Mouse (Mus musculus) CH12.LX (cell line): ENCODE measurements around the gene Agbl2. TPM values are rescaled to one million over a fixed set of nuclear protein-coding genes. Genes with fewer than 3 reads are reported as not detected.

Experiments used
- DNase-seq: peaks from one replicate; pipeline ENCODE4 v3.0.0-alpha.2; 2013; ENCODE audit errors: extremely low read depth
- H3K27ac ChIP-seq: 2 replicates; pipeline ENCODE4 v1.5.1; 2012; ENCODE audit warnings: low read depth, mild to moderate bottlenecking, control low read depth, moderate library complexity; ENCODE audit not compliant: insufficient read depth
- H3K27me3 ChIP-seq: replicated peaks from 2 replicates; pipeline ENCODE3; 2012; ENCODE audit warnings: inconsistent platforms
- H3K36me3 ChIP-seq, 2 experiments: replicated peaks in 1 of 2; 2 replicates each; pipeline versions ENCODE3 to v1.6.1; 2012; ENCODE audit warnings: inconsistent platforms in 1 of 2, low read length in 1 of 2, mild to moderate bottlenecking in 1 of 2, mixed read lengths in 1 of 2, moderate library complexity in 1 of 2; ENCODE audit not compliant: control insufficient read depth in 1 of 2, insufficient read depth in 1 of 2
- H3K4me1 ChIP-seq, 2 experiments: 2 replicates each; pipeline ENCODE4 v1.6.1; 2012; ENCODE audit warnings: inconsistent platforms in 1 of 2, moderate library complexity in 1 of 2; ENCODE audit not compliant: insufficient read depth in 2 of 2, control insufficient read depth in 1 of 2
- H3K4me2 ChIP-seq: 2 replicates; pipeline ENCODE4 v1.6.1; 2012; ENCODE audit warnings: low read depth, mild to moderate bottlenecking, control low read depth; ENCODE audit not compliant: poor library complexity, insufficient read depth, severe bottlenecking
- H3K4me3 ChIP-seq, 3 experiments: fragments of 150-350 bp in 1 of 3; sonication (generic) in 1 of 3; replicated peaks in 1 of 3; 2 replicates each; pipeline versions ENCODE3 to v1.5.1; 2011 to 2012; ENCODE audit warnings: low read depth in 2 of 3, low read length in 2 of 3, mild to moderate bottlenecking in 2 of 3, moderate library complexity in 2 of 3, control low read depth in 1 of 3, improper control_type of control experiment in 1 of 3, inconsistent platforms in 1 of 3, mixed read lengths in 1 of 3; ENCODE audit not compliant: poor library complexity in 1 of 3
- H3K79me2 ChIP-seq: replicated peaks from 2 replicates; pipeline ENCODE4 v1.6.1; 2012; ENCODE audit warnings: mild to moderate bottlenecking, moderate library complexity; ENCODE audit not compliant: control insufficient read depth, poor library complexity, insufficient read depth, severe bottlenecking; ENCODE audit errors: extremely low read depth
- H3K9ac ChIP-seq: 2 replicates; pipeline ENCODE4 v1.6.1; 2012; ENCODE audit warnings: low read depth, mild to moderate bottlenecking, control low read depth, moderate library complexity; ENCODE audit not compliant: insufficient read depth
- H3K9me3 ChIP-seq: replicated peaks from 2 replicates; pipeline ENCODE3; 2012; ENCODE audit warnings: low read length, inconsistent platforms, mixed read lengths
- BHLHE40 ChIP-seq: IDR thresholded peaks from 2 replicates; pipeline ENCODE4 v1.6.1; 2011; ENCODE audit warnings: mild to moderate bottlenecking, low read depth, low read length, improper control_type of control experiment
- CHD1 ChIP-seq: IDR thresholded peaks from 2 replicates; pipeline ENCODE4 v1.6.1; 2012; ENCODE audit warnings: low read depth, low read length, improper control_type of control experiment, inconsistent platforms
- CHD2 ChIP-seq: IDR thresholded peaks from 2 replicates; pipeline ENCODE4 v1.6.1; 2011; ENCODE audit warnings: low read length, improper control_type of control experiment
- ELF1 ChIP-seq: IDR thresholded peaks from 2 replicates; pipeline ENCODE4 v1.6.1; 2014; ENCODE audit warnings: low read depth, mild to moderate bottlenecking, inconsistent platforms, low read length, improper control_type of control experiment
- EP300 ChIP-seq: IDR thresholded peaks from 2 replicates; pipeline ENCODE4 v1.6.1; 2011; ENCODE audit warnings: low read length, improper control_type of control experiment
- ETS1 ChIP-seq: conservative IDR thresholded peaks from 2 replicates; pipeline ENCODE4 v1.6.1; 2012; ENCODE audit warnings: low read depth, mild to moderate bottlenecking, inconsistent platforms, low read length, improper control_type of control experiment, moderate library complexity
- HCFC1 ChIP-seq: IDR thresholded peaks from 2 replicates; pipeline ENCODE4 v1.6.1; 2012; ENCODE audit warnings: low read depth, mild to moderate bottlenecking, inconsistent platforms, low read length, improper control_type of control experiment
- IRF4 ChIP-seq: IDR thresholded peaks from 2 replicates; pipeline ENCODE4 v1.6.1; 2014; ENCODE audit warnings: low read depth, mild to moderate bottlenecking, inconsistent platforms, low read length, improper control_type of control experiment
- JUN ChIP-seq: IDR thresholded peaks from 2 replicates; pipeline ENCODE4 v1.6.1; 2011; ENCODE audit warnings: low read depth, mild to moderate bottlenecking, low read length, improper control_type of control experiment, moderate library complexity; ENCODE audit not compliant: insufficient read depth
- JUND ChIP-seq: conservative IDR thresholded peaks from 2 replicates; pipeline ENCODE4 v1.6.1; 2011; ENCODE audit warnings: low read depth, low read length, improper control_type of control experiment
- KAT2A ChIP-seq: IDR thresholded peaks from 2 replicates; pipeline ENCODE4 v1.6.1; 2012; ENCODE audit warnings: low read length, improper control_type of control experiment, inconsistent platforms; ENCODE audit not compliant: insufficient replicate concordance
- MAFK ChIP-seq: IDR thresholded peaks from 2 replicates; pipeline ENCODE4 v1.6.1; 2011; ENCODE audit warnings: low read length, improper control_type of control experiment; ENCODE audit not compliant: insufficient replicate concordance
- MAX ChIP-seq: IDR thresholded peaks from 2 replicates; pipeline ENCODE4 v1.6.1; 2011; ENCODE audit warnings: low read length, improper control_type of control experiment
- MEF2A ChIP-seq: IDR thresholded peaks from 2 replicates; pipeline ENCODE4 v1.6.1; 2014; ENCODE audit warnings: low read depth, mild to moderate bottlenecking, inconsistent platforms, low read length, improper control_type of control experiment, borderline replicate concordance
- MXI1 ChIP-seq: IDR thresholded peaks from 2 replicates; pipeline ENCODE4 v1.6.1; 2011; ENCODE audit warnings: mild to moderate bottlenecking, low read depth, low read length, improper control_type of control experiment
- MYC ChIP-seq: IDR thresholded peaks from 2 replicates; pipeline ENCODE4 v1.6.1; 2011; ENCODE audit warnings: low read depth, mild to moderate bottlenecking, improper control_type of control experiment, low read length
- NELFE ChIP-seq: IDR thresholded peaks from 2 replicates; pipeline ENCODE4 v1.6.1; 2011; ENCODE audit warnings: low read depth, low read length, improper control_type of control experiment
- NRF1 ChIP-seq: IDR thresholded peaks from 2 replicates; pipeline ENCODE4 v1.6.1; 2014; ENCODE audit warnings: low read depth, mild to moderate bottlenecking, inconsistent platforms, low read length, improper control_type of control experiment, moderate library complexity
- RAD21 ChIP-seq: IDR thresholded peaks from 2 replicates; pipeline ENCODE4 v1.6.1; 2011; ENCODE audit warnings: low read depth, mild to moderate bottlenecking, low read length, improper control_type of control experiment, moderate library complexity
- TBP ChIP-seq: conservative IDR thresholded peaks from 2 replicates; pipeline ENCODE4 v1.6.1; 2011; ENCODE audit warnings: low read depth, low read length, improper control_type of control experiment
- UBTF ChIP-seq: IDR thresholded peaks from 2 replicates; pipeline ENCODE4 v1.6.1; 2012; ENCODE audit warnings: low read depth, mild to moderate bottlenecking, inconsistent platforms, low read length, improper control_type of control experiment, moderate library complexity
- USF2 ChIP-seq: conservative IDR thresholded peaks from 2 replicates; pipeline ENCODE4 v1.6.1; 2011; ENCODE audit warnings: low read depth, low read length, improper control_type of control experiment
- ZKSCAN1 ChIP-seq: IDR thresholded peaks from 2 replicates; pipeline ENCODE4 v1.6.1; 2012; ENCODE audit warnings: low read depth, inconsistent platforms, low read length, improper control_type of control experiment, borderline replicate concordance
- dilution Hi-C: fragments of 300-500 bp; cut with MboI; formaldehyde crosslinking; loops from 2 replicates; pipeline ENCODE4 v1.14.3; 2020; ENCODE audit warnings: low sequenced_read_pairs; ENCODE audit not compliant: extremely low pct_unique_long_range_greater_than_20kb, extremely low pct_ligation_motif_present
- in situ Hi-C: fragments of 300-500 bp; cut with MboI; formaldehyde crosslinking; loops from 3 replicates; pipeline ENCODE4 v1.14.3; 2019; ENCODE audit warnings: low sequenced_read_pairs, low pct_ligation_motif_present, low pct_unique_long_range_greater_than_20kb, mixed read lengths
- polyA plus RNA-seq: library from polyadenylated mRNA; unstranded; fragments of >175 nt; gene quantifications from 2 replicates; pipeline ENCODE4 v1.2.1, GENCODE M21; 2012; ENCODE audit warnings: low read depth; ENCODE audit not compliant: insufficient read length
- total RNA-seq, 2 experiments: library from RNA; depleted of rRNA; stranded (reverse); fragments of 300-350 nt in 1 of 2; fragments of >200 nt in 1 of 2; gene quantifications; 2 replicates each; pipeline ENCODE4 v1.2.3; 2012 to 2014

Gene Agbl2
- total and polyA plus RNA-seq, 3 experiments: not detected

- no peak overlapping the region for H3K4me2 ChIP-seq
- dilution Hi-C loops: no loop called here
- H3K9me3 ChIP-seq: peaks cover 12% of the 10 kb centered on the region
Observed at GRCm38 (mm10) chr2:90818710-90819109, 36.2 kb downstream of the Agbl2 start.

GRCm38 (mm10) chr2:90820894-90821293 lies 38.4 kb downstream of the Agbl2 start:
- TF ChIP-seq EP300 (peak; percentile 75), MYC (no peak), USF2 (no peak), MAX (peak; percentile 52; the same call in 1 of the 2 replicates), HCFC1 (0 out of 2 replicates have a peak, but pooled peaks have one; percentile 21), ETS1 (no peak), MEF2A (0 out of 2 replicates have a peak, but pooled peaks have one; percentile 16), JUN (no peak; the same call in 1 of the 2 replicates), KAT2A (no peak), ZKSCAN1 (no peak), CHD2 (peak; percentile 46; the same call in 1 of the 2 replicates), BHLHE40 (peak; percentile 53), IRF4 (peak; percentile 89), ELF1 (peak; percentile 25; the same call in 1 of the 2 replicates), RAD21 (no peak)
- H3K4me3 ChIP-seq: no peak overlapping the region
- peak; percentile 78 for DNase-seq
- in situ Hi-C loops (no loop called here), dilution Hi-C loops (no loop called here)
- H3K9me3 ChIP-seq: peaks cover 12% of the 10 kb centered on the region
- H3K27ac ChIP-seq: peak overlapping the region; percentile 49; the same call in 1 of the 2 replicates
- H3K27me3 ChIP-seq: no peaks in the 10 kb centered on the region
- H3K4me1 ChIP-seq: peaks cover 3 to 6% of the 10 kb centered on the region in 2 experiments
- H3K36me3 ChIP-seq: no peaks in the 10 kb centered on the region
- no peak overlapping the region for H3K4me2 ChIP-seq
- no peak overlapping the region for H3K9ac ChIP-seq
- H3K79me2 ChIP-seq: no peaks in the 10 kb centered on the region

More at GRCm38 (mm10) chr2:90818710-90819109, 36.2 kb downstream of the Agbl2 start:
- in situ Hi-C loops: no loop called here
- TF ChIP-seq NELFE: no peak
- no peak for TF ChIP-seq UBTF
- TF ChIP-seq CHD2: no peak
- no peak for TF ChIP-seq JUND
- no peak for TF ChIP-seq NRF1
- no peak for TF ChIP-seq TBP
- no peak for TF ChIP-seq ELF1
- TF ChIP-seq HCFC1: no peak
- TF ChIP-seq CHD1: no peak
- no peak for TF ChIP-seq MAFK
- TF ChIP-seq MXI1: no peak
- Histone ChIP-seq H3K27me3 (no peaks in the 10 kb centered on the region), H3K27ac (no peak overlapping the region), H3K36me3 (no peaks in the 10 kb centered on the region), H3K79me2 (no peaks in the 10 kb centered on the region), H3K4me1 (peaks cover 3 to 6% of the 10 kb centered on the region in 2 experiments), H3K4me3 (no peak overlapping the region), H3K9ac (no peak overlapping the region)
- DNase-seq: no peak
